Mouse (Mus musculus): ENCODE results near the gene Ikzf1. TPM values are rescaled to one million over a fixed set of nuclear protein-coding genes. Genes with fewer than 3 reads are reported as not detected.

Ikzf1 gene
- total and polyA plus RNA-seq, 2 experiments from 2014 or later, result 0.91 to 4.0 TPM

GRCm38 (mm10) chr11:11811906-11812480, 127.2 kb downstream of the Ikzf1 start:
- Histone ChIP-seq H3K27me3 (ENCODE audit: insufficient read depth, low read length) (no peaks in the 10 kb centered on the region), H3K27ac (no peak overlapping the region), H3K4me2 (ENCODE audit: low read depth, low read length) (peak overlapping the region; percentile 40; the same call in 1 of the 2 replicates), H3K36me3 (ENCODE audit: insufficient read depth, low read length) (no peaks in the 10 kb centered on the region), H3K4me1 (ENCODE audit: insufficient read depth, low read length) (no peaks in the 10 kb centered on the region), H3K9me3 (ENCODE audit: low read length) (no peaks in the 10 kb centered on the region), H3K9ac (replicated peaks; ENCODE audit: low read length) (no peak overlapping the region), H3K4me3 (ENCODE audit: low read length) (peak overlapping the region; percentile 2; the same call in 1 of the 2 replicates)
- 0 out of 2 replicates have a peak, but pooled peaks have one; percentile 31 for ATAC-seq
- DNase-seq (ENCODE audit: low spot score), result peak; percentile 88
- 21% methylated on average over 9 of the region's 9 CpGs for WGBS
- TF ChIP-seq CTCF (IDR thresholded peaks at IDR 0.05; ENCODE audit: low read depth), result peak; percentile 94

GRCm38 (mm10) chr11:11815737-11816136, 130.9 kb downstream of the Ikzf1 start:
- no peaks in the 10 kb centered on the region for H3K27me3 ChIP-seq (ENCODE audit: insufficient read depth, low read length)
- DNase-seq (ENCODE audit: low spot score) (no peak), ATAC-seq (no peak)
- H3K9ac ChIP-seq (replicated peaks; ENCODE audit: low read length), result no peak overlapping the region
- WGBS, result 70% methylated on average over 3 of the region's 3 CpGs
- H3K36me3 ChIP-seq (ENCODE audit: insufficient read depth, low read length), result no peaks in the 10 kb centered on the region
- no peak overlapping the region for H3K27ac ChIP-seq
- no peaks in the 10 kb centered on the region for H3K9me3 ChIP-seq (ENCODE audit: low read length)
- no peak overlapping the region for H3K4me2 ChIP-seq (ENCODE audit: low read depth, low read length)
- no peaks in the 10 kb centered on the region for H3K4me1 ChIP-seq (ENCODE audit: insufficient read depth, low read length)
- no peak overlapping the region for H3K4me3 ChIP-seq (ENCODE audit: low read length)
- TF ChIP-seq CTCF (IDR thresholded peaks at IDR 0.05; ENCODE audit: low read depth), result no peak

- no peaks in the 10 kb centered on the region for H3K9me3 ChIP-seq (ENCODE audit: low read length)
- no peak overlapping the region for H3K27ac ChIP-seq
- no peak overlapping the region for H3K4me2 ChIP-seq (ENCODE audit: low read depth, low read length)
- H3K4me3 ChIP-seq (ENCODE audit: low read length), result no peak overlapping the region
- no peak overlapping the region for H3K9ac ChIP-seq (replicated peaks; ENCODE audit: low read length)
- ATAC-seq, result no peak
- no peaks in the 10 kb centered on the region for H3K36me3 ChIP-seq (ENCODE audit: insufficient read depth, low read length)
- TF ChIP-seq CTCF (IDR thresholded peaks at IDR 0.05; ENCODE audit: low read depth), result no peak
- no peaks in the 10 kb centered on the region for H3K4me1 ChIP-seq (ENCODE audit: insufficient read depth, low read length)
- H3K27me3 ChIP-seq (ENCODE audit: insufficient read depth, low read length), result no peaks in the 10 kb centered on the region
- WGBS, result 96% methylated on average over 6 of the region's 6 CpGs
- DNase-seq (ENCODE audit: low spot score), result no peak
Measured at GRCm38 (mm10) chr11:11818797-11819196, 134.0 kb downstream of the Ikzf1 start.

GRCm38 (mm10) chr11:11819206-11819605, 134.4 kb downstream of the Ikzf1 start:
- no peak for ATAC-seq

GRCm38 (mm10) chr11:11820251-11820650, 135.4 kb downstream of the Ikzf1 start:
- peak; percentile 63 for ATAC-seq
- no peaks in the 10 kb centered on the region for H3K9me3 ChIP-seq (ENCODE audit: low read length)
- no peak overlapping the region for H3K4me2 ChIP-seq (ENCODE audit: low read depth, low read length)
- WGBS, result 2% methylated on average over 2 of the region's 2 CpGs
- TF ChIP-seq CTCF (IDR thresholded peaks at IDR 0.05; ENCODE audit: low read depth), result peak; percentile 93
- H3K36me3 ChIP-seq (ENCODE audit: insufficient read depth, low read length), result no peaks in the 10 kb centered on the region
- no peak overlapping the region for H3K27ac ChIP-seq
- DNase-seq (ENCODE audit: low spot score), result peak; percentile 96
- no peaks in the 10 kb centered on the region; the same call in 1 of the 2 replicates for H3K4me1 ChIP-seq (ENCODE audit: insufficient read depth, low read length)
- no peak overlapping the region for H3K4me3 ChIP-seq (ENCODE audit: low read length)
- no peaks in the 10 kb centered on the region for H3K27me3 ChIP-seq (ENCODE audit: insufficient read depth, low read length)
- H3K9ac ChIP-seq (replicated peaks; ENCODE audit: low read length), result no peak overlapping the region

More at GRCm38 (mm10) chr11:11819206-11819605, 134.4 kb downstream of the Ikzf1 start:
- no peaks in the 10 kb centered on the region for H3K27me3 ChIP-seq (ENCODE audit: insufficient read depth, low read length)
- H3K36me3 ChIP-seq (ENCODE audit: insufficient read depth, low read length), result no peaks in the 10 kb centered on the region
- H3K27ac ChIP-seq, result no peak overlapping the region
- no peak overlapping the region for H3K4me2 ChIP-seq (ENCODE audit: low read depth, low read length)
- DNase-seq (ENCODE audit: low spot score), result no peak
- no peak overlapping the region for H3K4me3 ChIP-seq (ENCODE audit: low read length)
- WGBS, result 91% methylated on average over 5 of the region's 5 CpGs
- no peaks in the 10 kb centered on the region for H3K9me3 ChIP-seq (ENCODE audit: low read length)
- TF ChIP-seq CTCF (IDR thresholded peaks at IDR 0.05; ENCODE audit: low read depth), result no peak
- no peaks in the 10 kb centered on the region for H3K4me1 ChIP-seq (ENCODE audit: insufficient read depth, low read length)
- H3K9ac ChIP-seq (replicated peaks; ENCODE audit: low read length), result no peak overlapping the region

- no peak overlapping the region for H3K4me3 ChIP-seq (ENCODE audit: low read length)
- TF ChIP-seq CTCF (IDR thresholded peaks at IDR 0.05; ENCODE audit: low read depth), result no peak
- DNase-seq (ENCODE audit: low spot score), result no peak
- no peaks in the 10 kb centered on the region for H3K9me3 ChIP-seq (ENCODE audit: low read length)
- no peaks in the 10 kb centered on the region for H3K36me3 ChIP-seq (ENCODE audit: insufficient read depth, low read length)
- no peaks in the 10 kb centered on the region; the same call in 1 of the 2 replicates for H3K4me1 ChIP-seq (ENCODE audit: insufficient read depth, low read length)
- 77% methylated on average over 3 of the region's 3 CpGs for WGBS
- H3K27me3 ChIP-seq (ENCODE audit: insufficient read depth, low read length), result no peaks in the 10 kb centered on the region
- no peak for ATAC-seq
- H3K9ac ChIP-seq (replicated peaks; ENCODE audit: low read length), result no peak overlapping the region
- H3K4me2 ChIP-seq (ENCODE audit: low read depth, low read length), result no peak overlapping the region
- no peak overlapping the region for H3K27ac ChIP-seq
Measured at GRCm38 (mm10) chr11:11820737-11821136, 135.9 kb downstream of the Ikzf1 start.

GRCm38 (mm10) chr11:11821387-11821975, 136.7 kb downstream of the Ikzf1 start:
- no peak overlapping the region for H3K4me3 ChIP-seq (ENCODE audit: low read length)
- peak; percentile 83 for ATAC-seq
- peak; percentile 84 for DNase-seq (ENCODE audit: low spot score)
- H3K4me2 ChIP-seq (ENCODE audit: low read depth, low read length), result peak overlapping the region; percentile 47
- peak overlapping the region; percentile 38; the same call in 1 of the 2 replicates for H3K9ac ChIP-seq (replicated peaks; ENCODE audit: low read length)
- H3K27me3 ChIP-seq (ENCODE audit: insufficient read depth, low read length), result no peaks in the 10 kb centered on the region
- 7% methylated on average over 15 of the region's 16 CpGs for WGBS
- no peak for TF ChIP-seq CTCF (IDR thresholded peaks at IDR 0.05; ENCODE audit: low read depth)
- H3K4me1 ChIP-seq (ENCODE audit: insufficient read depth, low read length), result no peaks in the 10 kb centered on the region; the same call in 1 of the 2 replicates
- H3K36me3 ChIP-seq (ENCODE audit: insufficient read depth, low read length), result no peaks in the 10 kb centered on the region
- no peaks in the 10 kb centered on the region for H3K9me3 ChIP-seq (ENCODE audit: low read length)
- peak overlapping the region; percentile 70 for H3K27ac ChIP-seq

Other genes with a start within 250 kb of the Ikzf1 start
- 0.26 TPM in 1 of 2 replicates, not detected in the other for gene Spata48, start 222.9 kb upstream of the Ikzf1 start, total RNA-seq (2014; rRNA removed)
- 0.83 and 2.7 TPM in 2 replicates for gene Spata48, start 222.9 kb upstream of the Ikzf1 start, polyA plus RNA-seq (2015; fragmentation: Nextera tagmentation; extraction: Ambion mirVana)
- 3.2 and 3.4 TPM in 2 replicates for gene Zpbp, start 222.6 kb upstream of the Ikzf1 start, total RNA-seq (2014; rRNA removed)
- gene Zpbp, start 222.6 kb upstream of the Ikzf1 start, polyA plus RNA-seq (2015; fragmentation: Nextera tagmentation; extraction: Ambion mirVana), result 2.4 and 2.7 TPM in 2 replicates
- gene 4930512M02Rik, start 57.2 kb upstream of the Ikzf1 start, total RNA-seq (2014; rRNA removed), result not detected in 2 replicates
- gene 4930512M02Rik, start 57.2 kb upstream of the Ikzf1 start, polyA plus RNA-seq (2015; fragmentation: Nextera tagmentation; extraction: Ambion mirVana), result not detected in 2 replicates
- 10.7 and 11.3 TPM in 2 replicates for gene Fignl1, start 124.0 kb downstream of the Ikzf1 start, total RNA-seq (2014; rRNA removed)
- 7.0 and 8.8 TPM in 2 replicates for gene Fignl1, start 124.0 kb downstream of the Ikzf1 start, polyA plus RNA-seq (2015; fragmentation: Nextera tagmentation; extraction: Ambion mirVana)
- 11.4 and 13.7 TPM in 2 replicates for gene Ddc, start 213.1 kb downstream of the Ikzf1 start, total RNA-seq (2014; rRNA removed)
- 15.4 and 20.5 TPM in 2 replicates for gene Ddc, start 213.1 kb downstream of the Ikzf1 start, polyA plus RNA-seq (2015; fragmentation: Nextera tagmentation; extraction: Ambion mirVana)

Measured in hindbrain, postnatal 0 days (tissue).